Mouse (Mus musculus): ENCODE data around the gene Prss30. TPM values are rescaled to one million over a fixed set of nuclear protein-coding genes. Genes with fewer than 3 reads are reported as not detected.

Gene Prss30
- polyA plus RNA-seq, 1 experiment: 0.44 TPM

DNA sequence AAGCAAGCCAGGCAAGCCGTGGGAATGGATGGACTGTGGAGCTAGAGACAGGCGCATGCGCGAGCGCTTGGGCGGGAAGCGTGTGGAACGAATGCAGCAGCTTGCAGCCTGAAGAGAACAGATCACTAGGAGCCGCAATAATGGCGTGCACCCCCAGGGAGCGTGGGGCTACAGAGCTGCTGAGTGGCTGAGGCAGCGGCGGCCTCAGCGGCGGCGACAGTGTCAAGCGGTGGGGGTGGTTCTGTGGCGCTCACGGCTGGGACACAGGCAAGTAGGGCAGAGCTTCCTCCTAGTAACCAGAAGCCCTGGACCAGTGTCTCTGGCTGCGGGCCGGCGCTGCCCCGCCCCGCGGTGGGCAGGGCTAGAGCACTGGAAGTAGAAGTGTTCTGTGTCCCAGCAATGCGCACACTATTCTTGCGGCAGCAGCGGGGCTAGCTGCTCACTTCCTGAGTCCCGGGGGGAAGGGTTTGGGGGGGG, 55.8 kb downstream of the Prss30 start:
- Histone ChIP-seq H3K27ac (ENCODE audit: insufficient read depth, low read depth, low read length) (peak overlapping the region; percentile 56), H3K4me3 (ENCODE audit: insufficient read depth, low read length) (peak overlapping the region; percentile 65), H3K4me1 (ENCODE audit: control insufficient read depth, insufficient read depth, low read length) (peaks cover 7% of the 10 kb centered on the region)
- TF ChIP-seq POLR2A (IDR thresholded peaks at IDR 0.05; ENCODE audit: borderline replicate concordance, low read depth, low read length) (no peak), CTCF (IDR thresholded peaks at IDR 0.05; ENCODE audit: low read depth, low read length) (no peak)

Other genes starting within 250 kb of the Prss30 start
- gene Paqr4, start 239.7 kb downstream of the Prss30 start, polyA plus RNA-seq (2012; ENCODE audit: insufficient read depth, insufficient read length, missing spikeins): 13.9 TPM in 2 replicates
- gene Kremen2, start 234.7 kb downstream of the Prss30 start, polyA plus RNA-seq (2012; ENCODE audit: insufficient read depth, insufficient read length, missing spikeins): not detected in 2 replicates
- 20.4 and 21.3 TPM in 2 replicates for gene Flywch1, start 209.0 kb downstream of the Prss30 start, polyA plus RNA-seq (2012; ENCODE audit: insufficient read depth, insufficient read length, missing spikeins)
- 1.6 and 1.8 TPM in 2 replicates for gene Flywch2, start 194.5 kb downstream of the Prss30 start, polyA plus RNA-seq (2012; ENCODE audit: insufficient read depth, insufficient read length, missing spikeins)
- gene Srrm2, start 190.0 kb downstream of the Prss30 start, polyA plus RNA-seq (2012; ENCODE audit: insufficient read depth, insufficient read length, missing spikeins): 502 and 543 TPM in 2 replicates
- 240 and 243 TPM in 2 replicates for gene Elob, start 151.4 kb downstream of the Prss30 start, polyA plus RNA-seq (2012; ENCODE audit: insufficient read depth, insufficient read length, missing spikeins)
- gene Prss33, start 144.5 kb downstream of the Prss30 start, polyA plus RNA-seq (2012; ENCODE audit: insufficient read depth, insufficient read length, missing spikeins): not detected in 2 replicates
- gene Prss32, start 136.7 kb downstream of the Prss30 start, polyA plus RNA-seq (2012; ENCODE audit: insufficient read depth, insufficient read length, missing spikeins): not detected in 2 replicates
- not detected in 2 replicates for gene Prss41, start 136.4 kb downstream of the Prss30 start, polyA plus RNA-seq (2012; ENCODE audit: insufficient read depth, insufficient read length, missing spikeins)
- not detected in 2 replicates for gene Prss21, start 112.5 kb downstream of the Prss30 start, polyA plus RNA-seq (2012; ENCODE audit: insufficient read depth, insufficient read length, missing spikeins)
- not detected in 2 replicates for gene Dcpp1, start 99.7 kb downstream of the Prss30 start, polyA plus RNA-seq (2012; ENCODE audit: insufficient read depth, insufficient read length, missing spikeins)
- not detected in 2 replicates for gene Dcpp2, start 99.7 kb downstream of the Prss30 start, polyA plus RNA-seq (2012; ENCODE audit: insufficient read depth, insufficient read length, missing spikeins)
- gene Dcpp3, start 63.1 kb downstream of the Prss30 start, polyA plus RNA-seq (2012; ENCODE audit: insufficient read depth, insufficient read length, missing spikeins): not detected in 2 replicates
- not detected in 2 replicates for gene Sbp, start 38.9 kb downstream of the Prss30 start, polyA plus RNA-seq (2012; ENCODE audit: insufficient read depth, insufficient read length, missing spikeins)
- not detected in 2 replicates for gene Sbpl, start 25.3 kb downstream of the Prss30 start, polyA plus RNA-seq (2012; ENCODE audit: insufficient read depth, insufficient read length, missing spikeins)
- gene Prss22, start 17.5 kb upstream of the Prss30 start, polyA plus RNA-seq (2012; ENCODE audit: insufficient read depth, insufficient read length, missing spikeins): not detected in 2 replicates
- gene Prss27, start 57.6 kb upstream of the Prss30 start, polyA plus RNA-seq (2012; ENCODE audit: insufficient read depth, insufficient read length, missing spikeins): not detected in 2 replicates
- 13.1 and 15.9 TPM in 2 replicates for gene Kctd5, start 92.9 kb upstream of the Prss30 start, polyA plus RNA-seq (2012; ENCODE audit: insufficient read depth, insufficient read length, missing spikeins)
- gene Pdpk1, start 170.4 kb upstream of the Prss30 start, polyA plus RNA-seq (2012; ENCODE audit: insufficient read depth, insufficient read length, missing spikeins): 32.9 and 39.6 TPM in 2 replicates
- 89.6 and 118 TPM in 2 replicates for gene Amdhd2, start 183.2 kb upstream of the Prss30 start, polyA plus RNA-seq (2012; ENCODE audit: insufficient read depth, insufficient read length, missing spikeins)
- gene Atp6v0c, start 189.1 kb upstream of the Prss30 start, polyA plus RNA-seq (2012; ENCODE audit: insufficient read depth, insufficient read length, missing spikeins): 1,159 and 1,346 TPM in 2 replicates
- gene Tbc1d24, start 225.0 kb upstream of the Prss30 start, polyA plus RNA-seq (2012; ENCODE audit: insufficient read depth, insufficient read length, missing spikeins): 23.0 and 24.0 TPM in 2 replicates
- 0.47 TPM in 1 of 2 replicates, not detected in the other for gene Ntn3, start 229.0 kb upstream of the Prss30 start, polyA plus RNA-seq (2012; ENCODE audit: insufficient read depth, insufficient read length, missing spikeins)
- gene Tedc2, start 240.3 kb upstream of the Prss30 start, polyA plus RNA-seq (2012; ENCODE audit: insufficient read depth, insufficient read length, missing spikeins): 7.7 and 8.5 TPM in 2 replicates

Data from bone marrow macrophage, adult 2 months (primary cell).